Mouse (Mus musculus) embryonic fibroblast, embryonic 13.5 days (primary cell): Measurements from ENCODE around the gene 2310003L06Rik.

Experiments
- CTCF ChIP-seq: IDR thresholded peaks from 2 replicates; pipeline ENCODE4 v1.5.1; 2011; ENCODE audit warnings: mild to moderate bottlenecking, control low read depth, low read length, moderate library complexity, borderline replicate concordance; ENCODE audit not compliant: insufficient read depth
- POLR2A ChIP-seq: IDR thresholded peaks from 2 replicates; pipeline ENCODE4 v1.6.1; 2011; ENCODE audit warnings: low read depth, mild to moderate bottlenecking, control low read depth, low read length, moderate library complexity

DNA sequence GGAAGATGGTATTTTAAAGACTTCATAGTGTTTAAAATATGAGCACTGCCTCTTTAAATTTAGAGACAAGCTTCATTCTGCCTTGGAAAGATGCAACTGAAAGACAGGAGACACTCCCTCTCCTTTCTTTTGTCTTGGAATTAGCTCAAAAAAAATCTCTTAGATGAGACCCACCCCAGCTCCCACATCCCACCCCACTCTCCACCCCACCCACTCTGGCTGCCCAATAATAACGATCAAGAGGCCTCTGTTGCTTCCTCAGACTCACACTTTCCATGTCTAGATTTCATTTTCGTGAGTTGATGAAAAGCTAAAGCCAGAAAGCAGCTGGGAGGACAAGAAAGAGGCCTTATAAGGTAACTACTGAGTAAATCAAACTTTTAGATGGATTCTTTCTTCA is at the start of gene 2310003L06Rik, which contains the start of gene Gm28434:
- no peak for TF ChIP-seq CTCF
- no peak for TF ChIP-seq POLR2A
